Mouse (Mus musculus) CH12.LX (cell line): ENCODE data around the gene Hps3. TPM values are rescaled to one million over a fixed set of nuclear protein-coding genes. Genes with fewer than 3 reads are reported as not detected.

Experiments
- DNase-seq: peaks from one replicate; pipeline ENCODE4 v3.0.0-alpha.2; 2013; ENCODE audit errors: extremely low read depth
- H3K27ac ChIP-seq: 2 replicates; pipeline ENCODE4 v1.5.1; 2012; ENCODE audit warnings: low read depth, mild to moderate bottlenecking, control low read depth, moderate library complexity; ENCODE audit not compliant: insufficient read depth
- H3K27me3 ChIP-seq: replicated peaks from 2 replicates; pipeline ENCODE3; 2012; ENCODE audit warnings: inconsistent platforms
- H3K36me3 ChIP-seq, 2 experiments: replicated peaks in 1 of 2; 2 replicates each; pipeline versions ENCODE3 to v1.6.1; 2012; ENCODE audit warnings: inconsistent platforms in 1 of 2, low read length in 1 of 2, mild to moderate bottlenecking in 1 of 2, mixed read lengths in 1 of 2, moderate library complexity in 1 of 2; ENCODE audit not compliant: control insufficient read depth in 1 of 2, insufficient read depth in 1 of 2
- H3K4me1 ChIP-seq, 2 experiments: 2 replicates each; pipeline ENCODE4 v1.6.1; 2012; ENCODE audit warnings: inconsistent platforms in 1 of 2, moderate library complexity in 1 of 2; ENCODE audit not compliant: insufficient read depth in 2 of 2, control insufficient read depth in 1 of 2
- H3K4me2 ChIP-seq: 2 replicates; pipeline ENCODE4 v1.6.1; 2012; ENCODE audit warnings: low read depth, mild to moderate bottlenecking, control low read depth; ENCODE audit not compliant: poor library complexity, insufficient read depth, severe bottlenecking
- H3K4me3 ChIP-seq, 3 experiments: fragments of 150-350 bp in 1 of 3; sonication (generic) in 1 of 3; replicated peaks in 1 of 3; 2 replicates each; pipeline versions ENCODE3 to v1.5.1; 2011 to 2012; ENCODE audit warnings: low read depth in 2 of 3, low read length in 2 of 3, mild to moderate bottlenecking in 2 of 3, moderate library complexity in 2 of 3, control low read depth in 1 of 3, improper control_type of control experiment in 1 of 3, inconsistent platforms in 1 of 3, mixed read lengths in 1 of 3; ENCODE audit not compliant: poor library complexity in 1 of 3
- H3K79me2 ChIP-seq: replicated peaks from 2 replicates; pipeline ENCODE4 v1.6.1; 2012; ENCODE audit warnings: mild to moderate bottlenecking, moderate library complexity; ENCODE audit not compliant: control insufficient read depth, poor library complexity, insufficient read depth, severe bottlenecking; ENCODE audit errors: extremely low read depth
- H3K9ac ChIP-seq: 2 replicates; pipeline ENCODE4 v1.6.1; 2012; ENCODE audit warnings: low read depth, mild to moderate bottlenecking, control low read depth, moderate library complexity; ENCODE audit not compliant: insufficient read depth
- H3K9me3 ChIP-seq: replicated peaks from 2 replicates; pipeline ENCODE3; 2012; ENCODE audit warnings: low read length, inconsistent platforms, mixed read lengths
- BHLHE40 ChIP-seq: IDR thresholded peaks from 2 replicates; pipeline ENCODE4 v1.6.1; 2011; ENCODE audit warnings: mild to moderate bottlenecking, low read depth, low read length, improper control_type of control experiment
- CHD1 ChIP-seq: IDR thresholded peaks from 2 replicates; pipeline ENCODE4 v1.6.1; 2012; ENCODE audit warnings: low read depth, low read length, improper control_type of control experiment, inconsistent platforms
- CHD2 ChIP-seq: IDR thresholded peaks from 2 replicates; pipeline ENCODE4 v1.6.1; 2011; ENCODE audit warnings: low read length, improper control_type of control experiment
- CTCF ChIP-seq, 2 experiments: IDR thresholded peaks in 1 of 2; conservative IDR thresholded peaks in 1 of 2; 2 replicates each; pipeline ENCODE4 v1.5.1; 2011 to 2012; ENCODE audit warnings: low read depth in 2 of 2, low read length in 2 of 2, improper control_type of control experiment in 1 of 2, inconsistent platforms in 1 of 2, mild to moderate bottlenecking in 1 of 2, moderate library complexity in 1 of 2
- ELF1 ChIP-seq: IDR thresholded peaks from 2 replicates; pipeline ENCODE4 v1.6.1; 2014; ENCODE audit warnings: low read depth, mild to moderate bottlenecking, inconsistent platforms, low read length, improper control_type of control experiment
- EP300 ChIP-seq: IDR thresholded peaks from 2 replicates; pipeline ENCODE4 v1.6.1; 2011; ENCODE audit warnings: low read length, improper control_type of control experiment
- ETS1 ChIP-seq: conservative IDR thresholded peaks from 2 replicates; pipeline ENCODE4 v1.6.1; 2012; ENCODE audit warnings: low read depth, mild to moderate bottlenecking, inconsistent platforms, low read length, improper control_type of control experiment, moderate library complexity
- GABPA ChIP-seq: IDR thresholded peaks from 2 replicates; pipeline ENCODE4 v1.6.1; 2012; ENCODE audit warnings: low read depth, low read length, improper control_type of control experiment, inconsistent platforms; ENCODE audit not compliant: insufficient replicate concordance
- IRF4 ChIP-seq: IDR thresholded peaks from 2 replicates; pipeline ENCODE4 v1.6.1; 2014; ENCODE audit warnings: low read depth, mild to moderate bottlenecking, inconsistent platforms, low read length, improper control_type of control experiment
- JUN ChIP-seq: IDR thresholded peaks from 2 replicates; pipeline ENCODE4 v1.6.1; 2011; ENCODE audit warnings: low read depth, mild to moderate bottlenecking, low read length, improper control_type of control experiment, moderate library complexity; ENCODE audit not compliant: insufficient read depth
- MAFK ChIP-seq: IDR thresholded peaks from 2 replicates; pipeline ENCODE4 v1.6.1; 2011; ENCODE audit warnings: low read length, improper control_type of control experiment; ENCODE audit not compliant: insufficient replicate concordance
- MAZ ChIP-seq: IDR thresholded peaks from 2 replicates; pipeline ENCODE4 v1.6.1; 2012; ENCODE audit warnings: low read depth, mild to moderate bottlenecking, inconsistent platforms, low read length, improper control_type of control experiment, moderate library complexity
- NRF1 ChIP-seq: IDR thresholded peaks from 2 replicates; pipeline ENCODE4 v1.6.1; 2014; ENCODE audit warnings: low read depth, mild to moderate bottlenecking, inconsistent platforms, low read length, improper control_type of control experiment, moderate library complexity
- POLR2A ChIP-seq: IDR thresholded peaks from 2 replicates; pipeline ENCODE4 v1.6.1; 2011; ENCODE audit warnings: low read depth, mild to moderate bottlenecking, improper control_type of control experiment, low read length
- RAD21 ChIP-seq: IDR thresholded peaks from 2 replicates; pipeline ENCODE4 v1.6.1; 2011; ENCODE audit warnings: low read depth, mild to moderate bottlenecking, low read length, improper control_type of control experiment, moderate library complexity
- RCOR1 ChIP-seq: conservative IDR thresholded peaks from 2 replicates; pipeline ENCODE4 v1.6.1; 2012; ENCODE audit warnings: low read depth, mild to moderate bottlenecking, inconsistent platforms, low read length, improper control_type of control experiment
- USF2 ChIP-seq: conservative IDR thresholded peaks from 2 replicates; pipeline ENCODE4 v1.6.1; 2011; ENCODE audit warnings: low read depth, low read length, improper control_type of control experiment
- ZKSCAN1 ChIP-seq: IDR thresholded peaks from 2 replicates; pipeline ENCODE4 v1.6.1; 2012; ENCODE audit warnings: low read depth, inconsistent platforms, low read length, improper control_type of control experiment, borderline replicate concordance
- ZMIZ1 ChIP-seq: IDR thresholded peaks from 2 replicates; pipeline ENCODE4 v1.6.1; 2012; ENCODE audit warnings: low read depth, mild to moderate bottlenecking, inconsistent platforms, low read length, improper control_type of control experiment
- ZNF384 ChIP-seq: IDR thresholded peaks from 2 replicates; pipeline ENCODE4 v1.6.1; 2012; ENCODE audit warnings: low read depth, low read length, improper control_type of control experiment, inconsistent platforms
- dilution Hi-C: fragments of 300-500 bp; cut with MboI; formaldehyde crosslinking; loops from 2 replicates; pipeline ENCODE4 v1.14.3; 2020; ENCODE audit warnings: low sequenced_read_pairs; ENCODE audit not compliant: extremely low pct_unique_long_range_greater_than_20kb, extremely low pct_ligation_motif_present
- in situ Hi-C: fragments of 300-500 bp; cut with MboI; formaldehyde crosslinking; loops from 3 replicates; pipeline ENCODE4 v1.14.3; 2019; ENCODE audit warnings: low sequenced_read_pairs, low pct_ligation_motif_present, low pct_unique_long_range_greater_than_20kb, mixed read lengths
- polyA plus RNA-seq: library from polyadenylated mRNA; unstranded; fragments of >175 nt; gene quantifications from 2 replicates; pipeline ENCODE4 v1.2.1, GENCODE M21; 2012; ENCODE audit warnings: low read depth; ENCODE audit not compliant: insufficient read length
- total RNA-seq, 2 experiments: library from RNA; depleted of rRNA; stranded (reverse); fragments of 300-350 nt in 1 of 2; fragments of >200 nt in 1 of 2; gene quantifications; 2 replicates each; pipeline ENCODE4 v1.2.3; 2012 to 2014

The Hps3 gene
- total and polyA plus RNA-seq, 3 experiments = 18.2 to 37.3 (median 31.8) TPM

DNA sequence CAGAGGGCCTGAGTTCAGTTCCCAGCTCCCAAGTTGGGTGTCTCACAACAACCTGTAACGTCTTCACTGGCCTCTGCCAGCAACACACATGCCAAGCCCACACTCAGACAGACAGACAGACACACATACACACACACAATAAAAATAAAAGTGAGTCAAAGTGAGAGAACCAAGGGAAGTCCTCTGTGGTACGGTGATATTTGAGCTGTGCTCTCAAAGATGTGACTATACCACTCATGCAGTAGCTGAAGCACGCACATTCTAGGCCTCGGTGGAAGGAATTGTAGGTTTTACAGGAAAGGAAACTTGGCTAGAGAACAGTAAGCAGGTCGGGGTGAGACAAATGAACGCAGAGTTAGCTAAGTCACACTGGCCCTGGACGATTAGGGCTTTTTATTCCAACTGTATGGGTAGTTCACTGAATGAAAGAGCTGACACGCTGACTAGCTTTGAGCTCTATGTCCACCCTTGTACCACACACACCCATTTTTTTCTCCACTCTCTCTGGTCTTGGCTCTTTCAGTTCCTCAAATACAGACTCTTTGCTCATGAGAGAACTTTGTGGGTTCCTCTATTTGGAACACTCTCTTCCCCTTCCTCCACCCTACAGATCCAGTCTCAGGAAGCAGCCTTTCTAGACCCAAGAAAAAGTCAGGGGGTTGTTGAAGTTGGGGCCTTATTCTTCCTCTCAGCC is 8.0 kb downstream of the Hps3 start (continued):
- TF ChIP-seq BHLHE40 (peak; percentile 70), IRF4 (peak; percentile 98), ETS1 (peak; percentile 77), CHD1 (peak; percentile 71; the same call in 1 of the 2 replicates), CTCF (conservative IDR thresholded peaks at IDR 0.05 in 1 of 2, IDR thresholded peaks at IDR 0.05 in 1 of 2; ENCODE audit: low read depth in 2 of 2, low read length in 2 of 2) (no peak)

GRCm38 (mm10) chr3:20026481-20026880 is 8.6 kb downstream of the Hps3 start:
- TF ChIP-seq RCOR1 (no peak), USF2 (no peak)
- in situ Hi-C loops (no loop called here), dilution Hi-C loops (no loop called here)
- Histone ChIP-seq H3K27me3 (no peaks in the 10 kb centered on the region), H3K36me3 (peaks cover 31 to 49% of the 10 kb centered on the region in 2 experiments), H3K27ac (peak overlapping the region; percentile 95), H3K4me2 (peak overlapping the region; percentile 82), H3K4me1 (peaks cover 16 to 62% of the 10 kb centered on the region in 2 experiments), H3K4me3 (no peak overlapping the region), H3K9me3 (no peaks in the 10 kb centered on the region), H3K79me2 (peaks cover 11% of the 10 kb centered on the region), H3K9ac (no peak overlapping the region)
- DNase-seq = no peak

- Histone ChIP-seq H3K27me3 (no peaks in the 10 kb centered on the region), H3K36me3 (peaks cover 44 to 60% of the 10 kb centered on the region in 2 experiments), H3K4me3 (no peak overlapping the region), H3K27ac (no peak overlapping the region)
- in situ Hi-C loops (no loop called here), dilution Hi-C loops (no loop called here)
- no peak for TF ChIP-seq ZKSCAN1
- TF ChIP-seq GABPA = no peak
- no peak for TF ChIP-seq ELF1
- no peak for TF ChIP-seq MAFK
- TF ChIP-seq NRF1 = no peak
- no peak for TF ChIP-seq ZNF384
- TF ChIP-seq CHD2 = no peak
- no peak for TF ChIP-seq IRF4
- no peak for TF ChIP-seq ZMIZ1
- TF ChIP-seq ETS1 = no peak
- no peak for TF ChIP-seq RAD21
- TF ChIP-seq MAZ = no peak
- no peak for TF ChIP-seq POLR2A
- no peak for TF ChIP-seq JUN
- no peak for TF ChIP-seq EP300
- TF ChIP-seq, all 38 proteins: peak for 0
- peaks cover 1% of the 10 kb centered on the region; the same call in 1 of the 2 replicates for H3K79me2 ChIP-seq
- H3K4me1 ChIP-seq = peaks cover 13 to 41% of the 10 kb centered on the region in 2 experiments; a peak in 3 of 4 replicates
- DNase-seq = no peak
- H3K9ac ChIP-seq = no peak overlapping the region
- no peaks in the 10 kb centered on the region for H3K9me3 ChIP-seq
- no peak overlapping the region for H3K4me2 ChIP-seq
Measured at GRCm38 (mm10) chr3:20023832-20024231, 11.3 kb downstream of the Hps3 start.
